Mouse (Mus musculus) brain, embryonic 14.5 days (tissue): ENCODE data around the gene Dock8.

Experiments used
- CTCF ChIP-seq: fragments of 200-500 bp; IDR thresholded peaks from 2 replicates; pipeline ENCODE4 v1.5.1; 2012; ENCODE audit warnings: inconsistent platforms, mild to moderate bottlenecking, moderate library complexity, borderline replicate concordance; ENCODE audit not compliant: insufficient read depth, insufficient read length; ENCODE audit errors: extremely low read depth
- POLR2A ChIP-seq: fragments of 200-500 bp; IDR thresholded peaks from 2 replicates; pipeline ENCODE4 v1.6.1; 2012; ENCODE audit warnings: mild to moderate bottlenecking, inconsistent platforms, borderline replicate concordance; ENCODE audit not compliant: poor library complexity, insufficient read depth, insufficient read length, severe bottlenecking; ENCODE audit errors: extremely low read depth

- TF ChIP-seq CTCF: no peak
- no peak for TF ChIP-seq POLR2A
Measured at GRCm38 (mm10) chr19:25097506-25097905, 98.2 kb downstream of the Dock8 start.
